Mouse (Mus musculus) ES-Bruce4 (cell line): ENCODE measurements around the gene Rab11a.

Source experiments
- CTCF ChIP-seq: IDR thresholded peaks from one replicate; pipeline ENCODE4 v1.8.1; 2011; ENCODE audit warnings: low read depth, low read length
- POLR2A ChIP-seq: IDR thresholded peaks from one replicate; pipeline ENCODE4 v1.8.1; 2011; ENCODE audit warnings: low read length; ENCODE audit not compliant: insufficient read depth

- TF ChIP-seq CTCF, result no peak
- no peak for TF ChIP-seq POLR2A
These were observed 46.8 kb downstream of the Rab11a start for GRCm38 (mm10) chr9:64690771-64691170.
